In genomic region chr19:12820383-12820782, GRCm38 (mm10) we compare ENCODE assay signal across 9 mouse cellular contexts. TPM values are rescaled to one million over a fixed set of nuclear protein-coding genes. Genes with fewer than 3 reads are reported as not detected.
DNase-seq lines count a peak whose midpoint lies in the region; TF ChIP-seq lines count a peak whose summit lies in the region.
"Had no signal": no experiment of that assay in that cellular context is flagged by ENCODE, and none has a peak within 500 bp of the region (broad histone marks: within the 10 kb centered on the region; RNA-seq: fewer than 3 reads in every experiment).

No protein-coding gene starts in this region.

- no peaks in the 10 kb centered on the region for H3K79me2 ChIP-seq in CH12.LX (replicated peaks; ENCODE audit: control insufficient read depth, extremely low read depth, insufficient read depth, poor library complexity, severe bottlenecking)

- DNase-seq in left cerebral cortex, adult 18-20 months (ENCODE audit: low spot score in 2 of 2) = peak; percentile 36 to 47
- DNase-seq in left cerebral cortex, adult 11 months (ENCODE audit: low spot score) = no peak
- peak; percentile 51 for DNase-seq in CH12.LX (ENCODE audit: extremely low read depth)
- DNase-seq in T-cell, adult 2 months (ENCODE audit: low spot score) = peak; percentile 53
- DNase-seq in kidney, postnatal 14 days = peak; percentile 31
- no peak for DNase-seq in frontal cortex, postnatal 25 days (ENCODE audit: low spot score in 2 of 2)
- no peak for DNase-seq in urinary bladder, postnatal 10 days (ENCODE audit: low spot score)

- no peak overlapping the region for H3K4me2 ChIP-seq in CH12.LX (ENCODE audit: insufficient read depth, low read depth, poor library complexity, severe bottlenecking)

- no peak overlapping the region for H3K4me3 ChIP-seq in CH12.LX (replicated peaks in 1 of 3; ENCODE audit: low read depth in 2 of 3, low read length in 2 of 3, poor library complexity in 1 of 3)
- H3K4me3 ChIP-seq: erythroblast, embryonic 14.5 days had no signal

- no peak overlapping the region for H3K9ac ChIP-seq in CH12.LX (ENCODE audit: insufficient read depth, low read depth)

- in situ Hi-C loops in CH12.LX (cut with MboI; ENCODE audit: low pct_ligation_motif_present, low pct_unique_long_range_greater_than_20kb, low sequenced_read_pairs) = no loop called here

- no peak for TF ChIP-seq EP300 in CH12.LX (IDR thresholded peaks at IDR 0.05; ENCODE audit: low read length)

- TF ChIP-seq RAD21 in CH12.LX (IDR thresholded peaks at IDR 0.05; ENCODE audit: low read depth, low read length) = peak; percentile 87

- H3K27me3 ChIP-seq in CH12.LX (replicated peaks) = no peaks in the 10 kb centered on the region

- TF ChIP-seq CTCF in CH12.LX (conservative IDR thresholded peaks at IDR 0.05 in 1 of 2, IDR thresholded peaks at IDR 0.05 in 1 of 2; ENCODE audit: low read depth in 2 of 2, low read length in 2 of 2) = peak in 1 of 2 experiments; percentile 84; a peak in 3 of 4 replicates

- peaks cover 0 to 21% of the 10 kb centered on the region in 2 experiments; a peak in 2 of 4 replicates for H3K4me1 ChIP-seq in CH12.LX (ENCODE audit: control insufficient read depth in 1 of 2, insufficient read depth in 2 of 2)

- no peaks in the 10 kb centered on the region for H3K9me3 ChIP-seq in CH12.LX (replicated peaks; ENCODE audit: low read length)

- no peak for TF ChIP-seq POLR2A in CH12.LX (IDR thresholded peaks at IDR 0.05; ENCODE audit: low read depth, low read length)

- peaks cover 25 to 45% of the 10 kb centered on the region in 2 experiments for H3K36me3 ChIP-seq in CH12.LX (replicated peaks in 1 of 2; ENCODE audit: control insufficient read depth in 1 of 2, insufficient read depth in 1 of 2, low read length in 1 of 2)

- dilution Hi-C loops in CH12.LX (cut with MboI; ENCODE audit: extremely low pct_ligation_motif_present, extremely low pct_unique_long_range_greater_than_20kb, low sequenced_read_pairs) = no loop called here

- H3K27ac ChIP-seq in CH12.LX (ENCODE audit: insufficient read depth, low read depth) = no peak overlapping the region

TF ChIP-seq in CH12.LX, 34 proteins besides CTCF, POLR2A, EP300 and RAD21:
- no peak for TF ChIP-seq GABPA (IDR thresholded peaks at IDR 0.05; ENCODE audit: insufficient replicate concordance, low read depth, low read length)
- TF ChIP-seq SMC3 (IDR thresholded peaks at IDR 0.05; ENCODE audit: low read depth, low read length) = peak; percentile 74

RNA-seq across cellular contexts. Expression of gene Lpxn, which starts 24.4 kb away (rescaled TPM):
- 1 to 10 TPM; 1.2 to 1.8 TPM for total RNA-seq in left cerebral cortex, adult 18-20 months (2021)
- total RNA-seq in CH12.LX (2012; rRNA removed) (39.2 and 43.0 TPM in 2 replicates), CH12.LX (2014; rRNA removed) (140 and 149 TPM in 2 replicates)
- 61.6 and 66.4 TPM in 2 replicates for polyA plus RNA-seq in CH12.LX (2012; ENCODE audit: insufficient read length, low read depth)

RNA-seq across cellular contexts. Expression of gene Zfp91, which starts 24.5 kb away (rescaled TPM):
- total RNA-seq in left cerebral cortex, adult 18-20 months (2021) = 10 to 100 TPM; 88.4 to 89.6 TPM
- total RNA-seq in CH12.LX (2012; rRNA removed) (19.3 and 25.5 TPM in 2 replicates), CH12.LX (2014; rRNA removed) (44.8 and 49.2 TPM in 2 replicates)
- polyA plus RNA-seq in CH12.LX (2012; ENCODE audit: insufficient read length, low read depth) = 44.7 and 46.4 TPM in 2 replicates

RNA-seq across cellular contexts. Expression of gene Gm5244, which starts 26.1 kb away (rescaled TPM):
- total RNA-seq in left cerebral cortex, adult 18-20 months (2021) = not detected
- not detected in 2 replicates for total RNA-seq in CH12.LX (2012; rRNA removed)
- total RNA-seq in CH12.LX (2014; rRNA removed) = not detected in 2 replicates
- not detected in 2 replicates for polyA plus RNA-seq in CH12.LX (2012; ENCODE audit: insufficient read length, low read depth)
- polyA plus RNA-seq: erythroblast, embryonic 14.5 days; stomach, embryonic 16.5 days had no signal

RNA-seq across cellular contexts. Expression of gene Olfr1444, which starts 36.7 kb away (rescaled TPM):
- total RNA-seq in left cerebral cortex, adult 18-20 months (2021) = not detected
- total RNA-seq in CH12.LX (2012; rRNA removed) (not detected in 2 replicates), CH12.LX (2014; rRNA removed) (not detected in 2 replicates)
- not detected in 2 replicates for polyA plus RNA-seq in CH12.LX (2012; ENCODE audit: insufficient read length, low read depth)
- polyA plus RNA-seq: erythroblast, embryonic 14.5 days; stomach, embryonic 16.5 days had no signal

RNA-seq across cellular contexts. Expression of gene Cntf, which starts 55.0 kb away (rescaled TPM):
- total RNA-seq in left cerebral cortex, adult 18-20 months (2021) = 1 to 10 TPM; 2.9 to 3.1 TPM
- total RNA-seq in CH12.LX (2012; rRNA removed) (1.6 and 1.7 TPM in 2 replicates), CH12.LX (2014; rRNA removed) (2.2 and 2.4 TPM in 2 replicates)
- 2.4 and 3.6 TPM in 2 replicates for polyA plus RNA-seq in CH12.LX (2012; ENCODE audit: insufficient read length, low read depth)

Comparison
In these comparisons a context has a peak if more than half of its experiments do, and no peak if none do; other contexts are left out.
1. DNase-seq: peak in left cerebral cortex, adult 18-20 months (2 of 2), CH12.LX (single experiment), T-cell, adult 2 months (single experiment) and kidney, postnatal 14 days (single experiment); none in left cerebral cortex, adult 11 months (single experiment), frontal cortex, postnatal 25 days (0 of 2) and urinary bladder, postnatal 10 days (single experiment).
2. RNA of gene Lpxn, which starts 24.4 kb away (total RNA-seq): 39.2 to 149 TPM in CH12.LX; 1.2 to 1.8 TPM in left cerebral cortex, adult 18-20 months; every median in the first group is over 10 times any median in the second.